Mouse (Mus musculus): ENCODE measurements around the gene Mrps18b.
A peak's percentile ranks its signal among the peaks of the same experiment; 100 is the strongest.

The Mrps18b gene

GRCm38 (mm10) chr17:35874721-35875120 is 41.5 kb downstream of the Mrps18b start:
- peak; percentile 68 to 76 for DNase-seq (ENCODE audit: low spot score in 2 of 2)

- peak; percentile 82 to 89 for DNase-seq (ENCODE audit: low spot score in 2 of 2)
Observed at GRCm38 (mm10) chr17:35873774-35874519, 42.2 kb downstream of the Mrps18b start.

GRCm38 (mm10) chr17:35870884-35871696 is 45.1 kb downstream of the Mrps18b start:
- DNase-seq (ENCODE audit: low spot score in 2 of 2), result no peak

- DNase-seq (ENCODE audit: low spot score in 2 of 2), result no peak
Observed at GRCm38 (mm10) chr17:35870151-35870883, 45.9 kb downstream of the Mrps18b start.

GRCm38 (mm10) chr17:35869346-35870067 is 46.7 kb downstream of the Mrps18b start:
- no peak for DNase-seq (ENCODE audit: low spot score in 2 of 2)

- DNase-seq (ENCODE audit: low spot score in 2 of 2), result no peak
Observed at GRCm38 (mm10) chr17:35868961-35869345, 47.2 kb downstream of the Mrps18b start.

- no peak for DNase-seq (ENCODE audit: low spot score in 2 of 2)
Observed at GRCm38 (mm10) chr17:35868165-35868820, 47.9 kb downstream of the Mrps18b start.

- DNase-seq (ENCODE audit: low spot score in 2 of 2), result no peak
Observed at GRCm38 (mm10) chr17:35866911-35867890, 49.0 kb downstream of the Mrps18b start.

- peak in 1 of 2 experiments; percentile 39 for DNase-seq (ENCODE audit: low spot score in 2 of 2)
Observed at GRCm38 (mm10) chr17:35866281-35866831, 49.8 kb downstream of the Mrps18b start.

GRCm38 (mm10) chr17:35865481-35866280 is 50.5 kb downstream of the Mrps18b start, which contains the start of gene Ppp1r18:
TSS of gene Ppp1r18 (plus strand) at chr17:35865593.
- no peak for DNase-seq (ENCODE audit: low spot score in 2 of 2)

- no peak for DNase-seq (ENCODE audit: low spot score in 2 of 2)
Observed at GRCm38 (mm10) chr17:35864832-35865353, 51.3 kb downstream of the Mrps18b start.

- peak; percentile 92 for DNase-seq (ENCODE audit: low spot score in 2 of 2)
Observed at GRCm38 (mm10) chr17:35861198-35861857, 54.9 kb downstream of the Mrps18b start, which contains the start of gene Nrm. TSS of gene Nrm (plus strand) at chr17:35861318.

GRCm38 (mm10) chr17:35860831-35861197 is 55.4 kb downstream of the Mrps18b start:
- no peak for DNase-seq (ENCODE audit: low spot score in 2 of 2)

Data from frontal cortex, postnatal 36 days (tissue).